Mouse (Mus musculus) embryo, embryonic 10 days (tissue): Measurements from ENCODE around the gene Grb2.
A peak's percentile ranks its signal among the peaks of the same experiment; 100 is the strongest.
"Not testable (repeated sequence)": the region's sequence is repeated elsewhere in the genome, so short reads cannot be mapped to it uniquely, and the experiment has no call there.

Source experiments
- DNase-seq: peaks from one replicate; pipeline ENCODE4 v3.0.0-alpha.2; 2015; ENCODE audit warnings: low spot score

Gene Grb2

DNA sequence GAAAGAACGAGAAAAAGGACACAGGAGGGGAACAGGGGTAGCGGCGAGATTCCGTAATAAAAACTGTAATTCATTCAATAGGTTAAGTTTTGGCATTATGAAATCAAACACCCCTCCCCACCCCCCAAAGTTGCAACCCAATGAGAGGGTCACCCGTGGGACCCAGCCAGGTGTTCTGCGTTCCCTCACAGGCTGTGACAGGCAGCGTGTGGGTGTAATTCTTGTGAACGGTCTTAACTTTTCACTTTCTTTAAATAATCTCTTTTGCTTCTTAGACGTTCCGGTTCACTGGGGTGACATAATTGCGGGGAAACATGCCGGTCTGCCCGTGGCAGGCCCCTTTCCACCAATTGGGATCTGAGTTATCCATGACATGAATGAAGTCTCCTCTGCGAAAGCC lies 62.9 kb downstream of the Grb2 start:
- DNase-seq, result not testable (repeated sequence)

DNA sequence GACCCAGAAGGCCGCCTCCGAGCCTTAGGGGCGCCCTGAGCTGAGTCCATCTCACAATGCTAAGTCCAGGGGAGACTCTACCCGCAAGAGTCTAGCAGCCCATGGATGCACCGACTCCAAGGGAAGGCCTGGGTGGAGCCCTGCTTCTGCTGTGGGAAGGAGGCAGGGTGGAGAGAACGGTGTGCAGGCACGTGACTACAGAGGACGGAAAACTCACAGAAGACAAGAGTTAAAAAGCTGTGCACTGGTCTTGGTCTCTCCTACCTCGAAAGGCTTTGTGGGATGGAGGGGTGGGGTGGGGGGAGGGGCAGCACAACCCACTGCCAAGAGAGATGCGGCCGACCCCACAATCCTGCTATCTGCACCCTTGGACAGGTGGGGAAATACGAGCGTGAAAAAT lies 64.1 kb downstream of the Grb2 start:
- no peak for DNase-seq

GRCm38 (mm10) chr11:115643265-115643664 lies 65.1 kb downstream of the Grb2 start:
- DNase-seq, result no peak

GRCm38 (mm10) chr11:115642705-115643104 lies 65.7 kb downstream of the Grb2 start:
- DNase-seq, result no peak

- DNase-seq, result no peak
These were observed 66.7 kb downstream of the Grb2 start for GRCm38 (mm10) chr11:115641664-115642036.

- no peak for DNase-seq
These were observed 67.3 kb downstream of the Grb2 start for GRCm38 (mm10) chr11:115640978-115641663.

DNA sequence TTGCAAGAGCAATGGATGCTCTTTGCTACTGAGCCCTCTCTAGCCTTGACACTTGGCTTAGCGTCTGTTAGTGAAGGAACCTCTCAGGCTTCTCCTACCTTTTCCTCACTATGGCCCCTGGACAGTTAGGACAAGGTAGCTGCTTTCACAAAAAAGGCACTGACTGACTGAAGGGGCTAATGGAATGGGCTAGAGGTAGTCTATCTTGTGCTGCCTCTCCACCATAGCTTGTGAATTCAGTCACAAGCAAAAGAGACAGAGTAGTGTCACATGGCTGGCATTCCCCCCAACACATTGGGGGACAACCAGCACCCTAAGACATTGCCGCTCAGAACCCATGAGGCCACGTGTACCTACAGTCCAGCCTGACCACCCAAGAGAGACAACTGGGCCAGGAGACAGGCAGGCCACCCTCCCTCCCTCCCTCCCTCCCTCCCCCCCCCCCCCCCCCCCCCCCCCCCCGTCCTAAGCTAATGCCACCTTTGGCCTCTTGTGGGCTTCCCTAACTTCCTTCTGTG lies 68.0 kb downstream of the Grb2 start:
- DNase-seq, result no peak

DNA sequence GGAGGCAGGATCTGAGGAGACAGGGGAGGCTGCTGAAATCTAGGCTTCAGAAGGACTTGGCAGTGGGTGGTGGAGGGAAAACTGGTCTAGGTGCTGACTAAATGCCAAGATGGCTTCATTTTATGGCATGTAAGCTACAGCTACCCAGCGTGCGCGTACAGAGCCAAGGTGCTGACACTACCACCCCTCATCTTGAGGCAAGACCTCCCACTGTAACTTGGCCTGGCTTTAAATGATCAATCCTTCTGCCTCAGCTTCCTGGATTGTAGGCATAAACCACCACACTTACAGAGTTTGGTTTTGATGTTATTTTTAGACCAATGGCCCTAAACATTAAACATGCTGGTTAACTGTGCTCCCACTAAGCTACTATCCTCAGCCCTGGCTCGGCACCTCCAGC lies 68.9 kb downstream of the Grb2 start:
- DNase-seq, result no peak

- no peak for DNase-seq
These were observed 69.6 kb downstream of the Grb2 start for GRCm38 (mm10) chr11:115638498-115639409.

- no peak for DNase-seq
These were observed 71.4 kb downstream of the Grb2 start for GRCm38 (mm10) chr11:115636960-115637359.

- no peak for DNase-seq
These were observed 72.9 kb downstream of the Grb2 start for GRCm38 (mm10) chr11:115635484-115635883.

DNA sequence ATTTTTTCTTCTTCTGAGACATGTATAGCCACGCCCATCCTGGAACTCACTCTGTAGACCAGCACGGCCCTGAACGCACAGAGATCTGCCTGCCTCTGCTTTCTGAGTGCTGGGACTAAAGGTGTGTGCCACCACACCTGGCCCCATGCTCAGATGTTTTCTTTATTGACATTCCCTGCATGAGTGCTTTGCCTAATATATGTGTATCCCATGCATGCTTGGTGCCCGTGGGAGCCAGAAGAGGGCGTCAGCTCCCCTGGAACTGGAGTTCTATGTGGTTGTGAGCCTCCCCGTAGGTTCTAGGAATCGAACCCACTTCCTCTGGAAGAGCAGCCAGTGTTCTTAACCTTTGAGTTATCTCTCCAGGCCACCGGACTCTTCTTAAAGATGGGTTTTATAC lies 73.4 kb downstream of the Grb2 start:
- DNase-seq, result no peak

- no peak for DNase-seq
These were observed 74.3 kb downstream of the Grb2 start for GRCm38 (mm10) chr11:115634109-115634508.

- no peak for DNase-seq
These were observed 75.5 kb downstream of the Grb2 start for GRCm38 (mm10) chr11:115632862-115633261.

DNA sequence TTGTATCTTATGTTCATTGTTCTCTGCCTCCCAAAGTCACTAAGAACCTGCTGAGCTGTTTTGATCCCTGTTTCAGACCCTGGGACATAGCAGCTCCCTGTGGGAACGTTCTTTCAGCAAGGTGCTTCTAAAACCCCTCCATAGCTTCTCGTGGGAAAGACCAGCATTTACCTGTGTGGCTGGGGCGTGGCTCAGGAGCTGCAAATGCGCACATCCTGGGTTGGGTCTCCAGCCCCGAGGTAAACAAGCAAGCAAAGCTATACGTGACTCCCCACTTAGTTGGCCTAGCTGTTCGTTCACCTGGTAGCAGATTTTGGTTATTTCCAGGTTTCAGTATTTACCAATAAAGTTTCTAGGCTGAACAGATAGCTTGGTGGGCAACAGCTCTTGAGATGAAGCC lies 76.2 kb downstream of the Grb2 start:
- no peak for DNase-seq

GRCm38 (mm10) chr11:115631505-115631890 lies 76.9 kb downstream of the Grb2 start:
- peak; percentile 67 for DNase-seq

GRCm38 (mm10) chr11:115630532-115631504 lies 77.6 kb downstream of the Grb2 start:
- no peak for DNase-seq

DNA sequence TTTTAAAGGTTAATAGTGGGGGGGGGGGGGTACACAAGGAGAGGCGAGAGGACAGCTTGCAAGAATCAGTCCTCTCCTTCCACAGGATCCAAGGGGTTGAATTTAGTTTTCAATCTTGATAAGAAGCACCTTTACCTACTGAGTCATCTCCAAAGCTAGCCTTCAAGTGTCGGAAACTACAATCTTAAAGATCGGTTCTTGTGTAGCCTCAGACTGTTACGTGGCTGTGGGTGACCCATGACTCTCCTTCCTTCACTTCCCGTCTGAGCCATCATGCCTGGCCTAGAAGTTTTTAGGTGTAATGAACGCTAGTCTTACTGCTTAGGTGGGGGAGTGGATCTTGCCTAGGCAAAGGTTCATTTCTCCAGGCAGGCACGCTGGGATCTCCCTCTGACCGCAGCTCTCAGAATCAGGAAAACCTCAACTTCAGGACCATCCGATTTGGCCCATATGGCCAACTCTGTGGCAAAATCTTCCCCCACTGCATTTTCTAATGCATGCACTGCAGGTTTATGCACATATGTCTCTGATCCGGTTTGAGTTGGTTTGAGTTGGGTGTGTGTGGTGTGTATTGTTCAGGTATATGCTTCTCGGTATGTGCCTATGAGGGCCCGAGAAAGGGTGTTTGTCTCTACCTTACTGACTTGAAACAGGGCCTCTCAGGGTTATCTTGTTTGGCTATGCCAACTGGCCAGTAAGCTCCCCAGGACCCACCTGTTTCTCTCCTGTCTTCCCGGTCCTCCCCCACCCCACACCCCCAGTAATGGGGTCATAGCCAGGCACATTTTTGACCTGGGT lies 78.5 kb downstream of the Grb2 start:
- DNase-seq, result no peak

DNA sequence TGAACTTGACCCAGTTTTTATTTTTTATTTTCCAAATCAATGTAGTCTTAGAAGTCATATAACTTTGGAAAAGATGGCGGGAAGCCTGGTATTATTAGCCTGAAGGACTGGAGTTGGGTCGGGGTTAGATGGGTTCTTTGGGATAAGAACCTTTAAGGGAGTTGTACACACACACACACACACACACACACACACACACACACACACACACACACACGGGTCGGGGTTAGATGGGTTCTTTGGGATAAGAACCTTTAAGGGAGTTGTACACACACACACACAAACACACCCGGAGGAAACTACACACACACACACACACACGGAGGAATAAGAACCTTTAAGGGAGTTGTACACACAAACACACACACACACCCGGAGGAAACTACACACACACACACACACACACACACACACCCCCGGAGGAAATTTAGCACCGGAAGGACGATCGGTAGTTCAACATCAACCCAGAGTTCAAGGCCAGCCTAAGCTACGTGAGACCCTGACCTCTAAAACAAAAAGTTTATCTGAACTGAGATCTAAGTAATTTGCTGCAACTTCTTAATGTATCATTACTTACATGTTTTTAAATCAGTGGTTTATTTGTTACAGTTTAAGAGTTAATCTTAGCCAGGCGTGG lies 79.8 kb downstream of the Grb2 start:
- no peak for DNase-seq

GRCm38 (mm10) chr11:115627705-115628464 lies 80.5 kb downstream of the Grb2 start, which contains the start of gene Slc25a19:
Gene Slc25a19 (minus strand): TSS chr11:115628295.
- peak; percentile 100 for DNase-seq
